Mouse (Mus musculus): ENCODE results near the gene Pear1. TPM values are rescaled to one million over a fixed set of nuclear protein-coding genes. Genes with fewer than 3 reads are reported as not detected.
A peak's percentile ranks its signal among the peaks of the same experiment; 100 is the strongest.

Gene Pear1
- total RNA-seq, 2 experiments from 2014 or later, result 19.5 to 22.5 TPM

GRCm38 (mm10) chr3:87768431-87768830, 55.7 kb downstream of the Pear1 start:
- DNase-seq, result peak in 1 of 2 experiments; percentile 36

GRCm38 (mm10) chr3:87767764-87768163, 56.3 kb downstream of the Pear1 start:
- intact Hi-C loops (cut with DNase I), result no loop called here
- peak; percentile 49 to 56 for DNase-seq

More at GRCm38 (mm10) chr3:87768431-87768830, 55.7 kb downstream of the Pear1 start:
- intact Hi-C loops (cut with DNase I), result no loop called here

GRCm38 (mm10) chr3:87766284-87766667, 57.8 kb downstream of the Pear1 start:
- DNase-seq, result no peak
- intact Hi-C loops (cut with DNase I), result no loop called here

DNA sequence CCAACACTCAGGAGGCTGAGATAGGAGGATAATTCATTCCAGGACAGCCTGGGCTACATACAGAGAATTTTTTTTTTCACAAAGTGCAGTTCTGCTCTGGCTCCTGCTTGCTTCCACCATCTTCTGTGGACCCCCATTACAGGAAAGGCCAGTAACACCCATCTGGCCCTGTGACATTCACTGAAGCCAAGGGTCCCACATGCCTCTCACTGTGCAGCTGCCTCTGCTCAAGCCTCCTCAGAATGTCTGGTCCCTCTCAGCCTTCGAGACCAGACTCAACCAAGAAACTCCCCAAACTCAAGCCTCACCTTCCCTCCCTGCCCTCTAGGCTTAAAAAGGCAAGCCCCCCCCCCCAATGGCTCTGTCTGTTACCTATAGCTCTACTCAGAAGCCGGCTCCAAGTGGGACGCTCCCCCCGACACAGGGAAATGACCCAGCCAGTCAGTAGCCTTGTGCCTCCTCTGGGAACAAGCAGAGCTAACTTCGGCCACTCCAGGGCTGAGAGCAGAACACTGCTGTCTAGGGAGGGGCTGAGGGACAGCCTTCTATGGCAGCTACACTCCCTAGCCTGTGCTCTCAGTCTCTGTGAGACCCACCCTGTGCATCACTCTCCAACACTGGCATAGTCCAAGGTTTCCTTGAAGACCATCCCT, 58.3 kb downstream of the Pear1 start:
- intact Hi-C loops (cut with DNase I), result no loop called here
- DNase-seq, result peak; percentile 30 to 46

DNA sequence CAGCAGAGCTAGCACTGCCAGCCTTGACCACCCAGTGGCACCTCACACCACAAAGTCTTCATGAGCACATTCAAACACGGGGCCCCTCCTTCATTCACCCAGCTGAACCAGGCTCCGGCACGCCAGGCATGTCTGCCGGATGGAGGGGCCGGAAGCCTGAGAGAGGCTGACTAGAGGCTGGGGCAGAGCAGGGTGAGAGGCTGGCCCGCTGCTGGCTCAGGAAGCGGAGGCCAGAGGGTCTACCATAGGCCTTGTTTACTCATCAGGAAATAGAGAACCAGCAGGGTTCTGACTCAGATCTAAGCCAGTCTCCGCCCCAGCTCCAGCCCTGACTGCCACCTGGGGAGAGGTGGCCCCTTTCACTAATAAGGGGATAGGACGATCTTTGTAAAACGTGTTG, 59.0 kb downstream of the Pear1 start:
- intact Hi-C loops (cut with DNase I), result no loop called here

DNA sequence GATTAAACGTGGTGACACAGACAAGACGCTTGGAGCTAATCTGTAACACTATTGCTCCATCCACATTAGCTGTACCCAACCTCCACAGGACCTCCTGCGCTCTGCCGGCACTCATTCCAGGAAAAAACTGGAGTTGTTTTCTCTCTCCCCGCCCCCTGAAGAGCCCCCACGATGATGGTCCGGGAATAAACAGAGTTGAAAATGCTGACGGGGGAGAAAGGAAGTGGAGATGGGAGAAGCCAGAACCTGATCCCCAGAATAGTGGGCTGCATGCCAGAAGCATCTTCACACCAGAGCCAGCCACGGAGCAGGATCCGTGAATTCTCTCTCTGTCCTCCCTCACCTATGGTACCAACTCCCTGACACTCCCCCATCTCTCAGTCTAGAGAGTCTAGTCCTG, 59.6 kb downstream of the Pear1 start:
- peak; percentile 31 to 34 for DNase-seq
- intact Hi-C loops (cut with DNase I), result no loop called here

More for the DNA sequence above, 59.0 kb downstream of the Pear1 start:
- DNase-seq, result peak; percentile 55 to 58

- intact Hi-C loops (cut with DNase I), result no loop called here
- DNase-seq, result peak; percentile 76 to 81
Observed at GRCm38 (mm10) chr3:87763683-87764289, 60.3 kb downstream of the Pear1 start.

GRCm38 (mm10) chr3:87763202-87763601, 60.9 kb downstream of the Pear1 start:
- intact Hi-C loops (cut with DNase I), result no loop called here
- DNase-seq, result no peak

DNA sequence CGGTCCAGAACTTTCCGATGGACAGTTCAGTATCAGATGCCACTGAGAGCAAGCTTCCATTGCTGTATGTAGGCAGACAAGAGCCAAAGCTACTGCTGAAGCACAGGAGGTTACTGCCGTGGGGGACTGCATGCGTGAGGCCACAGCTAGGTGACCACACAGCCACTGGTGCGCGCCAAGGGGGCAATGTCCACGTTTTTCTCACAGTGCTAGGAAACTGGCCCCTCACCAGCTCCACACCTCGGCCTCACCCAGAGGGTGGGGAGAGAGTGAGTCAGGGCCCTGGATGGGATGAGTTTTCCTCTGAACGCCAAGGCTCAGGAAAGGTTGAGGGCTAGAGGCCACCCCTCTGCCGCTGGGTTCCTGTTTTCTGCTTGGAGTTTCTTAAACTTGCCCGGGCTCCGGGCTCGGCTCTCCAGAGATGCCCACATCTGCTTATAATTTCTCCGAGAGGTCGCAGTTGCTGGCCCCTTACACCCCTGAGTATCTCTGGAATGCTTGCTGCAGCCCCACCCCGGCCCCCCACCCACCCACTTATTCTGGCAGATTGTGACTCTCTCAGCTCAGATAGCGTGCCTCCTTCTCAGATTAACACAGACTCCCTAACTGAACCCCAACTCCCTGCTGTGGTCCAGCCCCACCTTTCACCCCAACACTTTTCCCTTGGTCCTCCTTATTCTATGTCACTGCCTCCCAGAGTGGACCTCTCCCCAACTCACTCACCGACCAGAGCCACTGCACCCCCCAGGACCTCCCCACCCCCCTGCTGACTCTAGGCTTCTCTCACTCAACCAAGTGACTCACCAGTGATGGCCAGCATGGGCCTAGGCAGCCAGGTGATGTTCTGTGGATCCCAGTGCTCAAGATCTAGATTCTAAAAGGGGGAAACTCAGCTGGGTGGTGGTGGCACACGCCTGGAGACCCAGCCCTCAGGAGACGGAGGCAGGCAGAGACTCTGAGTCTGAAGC, 62.4 kb downstream of the Pear1 start:
- DNase-seq, result no peak
- intact Hi-C loops (cut with DNase I), result no loop called here

DNA sequence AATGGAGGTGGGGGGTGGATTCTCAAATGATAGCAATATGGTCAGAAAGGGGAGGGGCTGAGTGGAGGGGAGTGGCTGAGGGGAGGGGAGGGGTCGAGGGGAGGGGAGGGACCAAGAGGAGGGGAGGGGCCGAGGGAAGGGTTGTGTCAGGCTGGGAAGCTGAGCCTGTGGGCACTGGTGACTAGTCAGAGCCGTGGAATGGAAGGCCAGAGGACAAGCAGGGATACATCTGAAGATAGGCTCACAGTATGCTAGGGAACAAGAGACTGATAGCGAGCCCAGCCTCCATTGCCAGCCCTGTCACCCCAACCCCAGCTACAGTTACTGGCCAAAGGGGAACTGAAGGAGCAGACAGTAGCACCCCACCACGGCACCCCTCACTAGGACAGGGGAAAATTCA, 65.5 kb downstream of the Pear1 start:
- no peak for DNase-seq
- intact Hi-C loops (cut with DNase I), result no loop called here

DNA sequence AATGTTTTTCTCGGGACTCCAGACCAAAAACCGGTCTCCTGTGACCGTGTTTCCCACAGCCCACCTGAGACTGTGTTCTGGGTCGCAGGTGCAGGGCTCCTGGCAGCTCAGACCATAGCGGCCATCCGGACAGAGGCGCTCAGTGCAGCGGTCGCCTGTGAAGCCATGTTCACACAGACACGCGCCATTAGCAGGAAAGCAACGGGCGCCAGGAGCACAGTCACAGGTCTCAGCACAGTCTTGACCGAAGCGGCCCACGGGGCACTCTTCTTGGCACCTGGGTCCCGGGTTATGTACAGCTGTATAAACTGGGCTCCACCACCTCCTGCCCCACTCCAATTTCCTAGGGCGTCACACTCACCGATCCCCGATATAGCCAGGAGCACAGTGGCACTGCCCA, 67.6 kb downstream of the Pear1 start:
- DNase-seq, result no peak
- intact Hi-C loops (cut with DNase I), result loop anchor here (1.0 kb wide), 1 partner anchor 13 kb away; no protein-coding TSS in a partner anchor

- intact Hi-C loops (cut with DNase I), result loop anchor here (1.0 kb wide), 2 partner anchors 13 to 60 kb away; no protein-coding TSS in a partner anchor
- peak; percentile 84 to 90 for DNase-seq
Observed at GRCm38 (mm10) chr3:87755964-87756363, 68.1 kb downstream of the Pear1 start.

DNA sequence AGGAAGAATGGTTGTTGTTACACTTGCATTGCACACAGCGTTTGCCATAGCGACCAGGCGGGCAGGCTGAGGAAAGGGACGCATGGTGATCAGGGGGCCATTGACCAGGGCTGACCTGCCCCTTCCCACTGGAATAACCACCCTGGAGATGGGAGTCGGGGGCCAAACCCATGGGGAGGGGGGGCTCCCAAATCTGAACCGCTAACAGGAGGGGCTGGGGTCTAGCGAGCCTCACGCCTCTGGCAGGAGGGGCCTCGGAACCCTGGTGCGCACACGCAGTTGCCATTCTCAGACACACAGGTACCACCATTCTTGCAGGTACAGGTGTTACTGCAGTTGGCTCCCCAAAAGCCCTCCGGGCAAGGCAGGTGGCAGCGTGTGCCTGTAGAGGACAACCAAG, 70.3 kb downstream of the Pear1 start:
- no peak for DNase-seq
- intact Hi-C loops (cut with DNase I), result no loop called here

DNA sequence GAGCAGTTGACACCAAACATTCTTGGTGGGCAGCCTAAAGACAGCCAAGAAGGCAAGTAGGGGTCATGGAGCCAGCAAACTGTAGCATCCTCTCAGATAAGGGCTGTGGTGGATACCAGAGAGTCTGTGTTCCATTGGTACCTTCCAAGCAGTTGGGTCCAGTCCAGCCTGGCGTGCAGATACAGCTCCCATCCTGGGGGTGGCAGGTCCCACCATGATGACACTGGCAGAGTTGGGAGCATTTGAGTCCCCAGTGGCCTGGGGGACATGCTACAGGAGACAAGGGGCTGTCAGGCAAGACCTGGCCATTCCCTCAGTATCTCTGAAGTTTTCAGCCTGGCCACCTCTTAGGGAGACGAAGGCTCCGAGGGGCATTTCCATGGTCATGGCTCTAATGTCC, 71.5 kb downstream of the Pear1 start:
- no peak for DNase-seq
- intact Hi-C loops (cut with DNase I), result no loop called here

- intact Hi-C loops (cut with DNase I), result no loop called here
Observed at GRCm38 (mm10) chr3:87749977-87750376, 74.1 kb downstream of the Pear1 start.

DNA sequence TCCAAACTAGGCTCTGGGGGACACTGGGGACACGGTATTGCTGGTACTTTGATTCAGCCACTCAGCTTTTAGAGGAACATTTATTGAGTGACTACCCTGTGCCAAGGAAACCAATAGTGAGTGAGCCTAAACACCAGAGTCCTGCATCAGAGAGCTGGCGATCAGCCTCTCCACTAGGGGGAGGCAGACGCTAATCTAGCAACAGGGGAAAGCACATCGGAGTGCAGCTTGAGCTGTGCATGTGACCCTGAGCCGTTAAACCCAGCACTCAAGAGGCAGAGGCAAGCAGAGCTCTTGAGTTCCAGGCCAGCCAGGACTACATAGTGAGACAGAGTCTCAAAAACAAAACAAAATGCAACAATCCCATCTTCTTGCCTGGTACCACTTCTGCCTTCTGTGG, 75.1 kb downstream of the Pear1 start:
- peak; percentile 55 to 67 for DNase-seq
- intact Hi-C loops (cut with DNase I), result no loop called here

More at GRCm38 (mm10) chr3:87749977-87750376, 74.1 kb downstream of the Pear1 start:
- no peak for DNase-seq

- no peak for DNase-seq
- intact Hi-C loops (cut with DNase I), result no loop called here
Observed at GRCm38 (mm10) chr3:87748431-87748830, 75.7 kb downstream of the Pear1 start, which contains the start of gene Lrrc71. Lrrc71 (minus strand) TSS chr3:87748625.

DNA sequence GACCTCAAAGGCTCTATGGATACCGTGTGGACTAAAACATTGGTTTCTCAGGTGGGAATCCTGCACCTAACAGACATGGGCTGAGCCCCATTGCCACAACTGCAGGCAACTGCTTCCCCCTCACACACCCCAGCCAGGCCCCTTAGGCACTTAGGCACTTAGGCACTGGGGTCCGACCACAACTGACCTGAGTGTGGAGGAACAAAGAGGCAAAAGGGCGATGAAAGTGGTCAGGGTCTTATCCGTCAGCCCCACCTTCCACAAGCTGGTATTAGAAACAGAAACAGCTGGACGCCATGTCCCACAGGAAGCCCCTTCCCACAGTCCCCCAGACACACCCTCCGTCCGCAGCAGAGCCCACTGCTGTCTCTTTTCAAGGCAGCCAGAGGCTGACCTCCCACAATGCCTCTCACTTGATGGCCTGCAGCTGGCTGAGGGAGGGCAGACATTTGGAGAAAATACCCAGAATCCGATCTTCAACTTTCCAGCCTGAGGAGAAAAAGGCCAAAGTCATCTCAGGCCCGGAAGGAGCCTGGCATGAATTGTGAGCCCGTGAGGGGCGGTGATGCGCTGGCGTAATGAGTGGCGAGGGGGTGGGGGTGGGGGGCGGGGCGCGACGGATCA, 79.0 kb downstream of the Pear1 start:
- intact Hi-C loops (cut with DNase I), result no loop called here
- DNase-seq, result no peak

- no peak for DNase-seq
- intact Hi-C loops (cut with DNase I), result no loop called here
Observed at GRCm38 (mm10) chr3:87743927-87744326, 80.2 kb downstream of the Pear1 start.

GRCm38 (mm10) chr3:87742735-87743134, 81.4 kb downstream of the Pear1 start:
- intact Hi-C loops (cut with DNase I), result no loop called here
- DNase-seq, result no peak

- intact Hi-C loops (cut with DNase I), result no loop called here
- no peak for DNase-seq
Observed at GRCm38 (mm10) chr3:87742013-87742412, 82.1 kb downstream of the Pear1 start.
